Comparison of ENCODE assay signal across 15 mouse cellular contexts in genomic region chr10:68420393-68420920, GRCm38 (mm10).
DNase-seq lines count a peak whose midpoint lies in the region.
"Had no signal": no experiment of that assay in that cellular context is flagged by ENCODE, and none has a peak within 500 bp of the region (broad histone marks: within the 10 kb centered on the region; RNA-seq: fewer than 3 reads in every experiment).

No protein-coding gene starts in this region.

- intact Hi-C loops in left cerebral cortex, postnatal 4 days (cut with DNase I): no loop called here

- peak; percentile 10 to 41 for DNase-seq in cerebellum, postnatal 14 days
- no peak for DNase-seq in cerebellum, postnatal 36 days
- DNase-seq in left cerebral cortex, postnatal 4 days: peak; percentile 10
- DNase-seq in left cerebral cortex, adult 11 months (ENCODE audit: low spot score): no peak
- DNase-seq in brain, adult 2 months (ENCODE audit: low read depth, low spot score): peak; percentile 50
- peak; percentile 35 for DNase-seq in layer of hippocampus, adult 9-10 months (ENCODE audit: low spot score)
- DNase-seq in spleen, adult 18-20 months: no peak
- DNase-seq in liver: no peak
- DNase-seq: adrenal gland, postnatal 10 days; cerebellum, adult 18-20 months; gastrocnemius, postnatal 25 days; kidney, adult 18-20 months; kidney, postnatal 10 days; lung, embryonic 14.5 days; lung, postnatal 36 days had no signal

Comparison
In these comparisons a context has a peak if more than half of its experiments do, and no peak if none do; other contexts are left out.
1. DNase-seq: peak in cerebellum, postnatal 14 days (2 of 2), left cerebral cortex, postnatal 4 days (single experiment), brain, adult 2 months (single experiment) and layer of hippocampus, adult 9-10 months (single experiment); none in cerebellum, postnatal 36 days (0 of 2), left cerebral cortex, adult 11 months (single experiment), spleen, adult 18-20 months (0 of 2) and liver (single experiment).